Mouse (Mus musculus) activated CD4-positive, CD25-positive, alpha-beta regulatory T cell, adult 9 weeks (primary cell): ENCODE measurements around the gene Wrb. TPM values are rescaled to one million over a fixed set of nuclear protein-coding genes. Genes with fewer than 3 reads are reported as not detected.

Experiments used
- polyA plus RNA-seq: library from polyadenylated mRNA; unstranded; fragments of 100-300 nt; shearing (Covaris generic); gene quantifications from one replicate; pipeline ENCODE4 v1.2.1, GENCODE M21; 2017

The Wrb gene
- polyA plus RNA-seq, result 10.8 TPM

DNA sequence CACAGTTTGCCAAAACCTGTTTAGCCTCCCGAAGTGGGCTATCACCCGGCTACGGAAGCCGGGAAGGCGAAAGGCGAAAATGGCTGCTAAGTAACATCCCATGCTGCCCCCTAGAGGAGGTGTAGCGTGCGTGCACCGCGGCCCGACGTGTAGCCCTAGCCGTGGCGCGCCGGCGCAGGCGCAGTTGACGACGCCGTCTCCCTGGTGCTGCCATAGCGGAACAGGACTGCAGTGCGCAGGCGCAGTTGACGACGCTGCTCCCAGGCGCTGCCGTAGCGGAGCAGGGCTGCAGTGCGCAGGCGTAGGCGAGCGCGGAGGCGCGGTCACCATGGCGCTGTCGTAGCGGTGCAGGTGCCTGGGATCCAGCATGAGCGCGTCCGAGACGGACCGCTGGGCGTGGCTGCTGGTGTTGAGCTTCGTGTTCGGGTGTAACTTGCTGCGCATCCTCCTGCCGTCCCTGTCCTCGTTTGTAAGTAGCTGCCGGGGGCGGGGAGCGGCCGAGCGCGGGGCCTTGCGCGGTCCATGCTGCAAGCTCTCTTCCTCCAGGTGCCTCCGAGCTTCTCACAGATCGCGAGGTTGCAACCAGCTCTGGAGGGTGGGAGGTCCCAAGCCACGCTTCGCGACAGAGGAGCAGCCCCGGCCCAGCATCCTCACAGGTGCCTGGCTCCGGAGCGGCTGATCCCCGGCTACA is at the start of gene Wrb:
TSS of gene Wrb (plus strand) at position 298 of the 691 bp plus-strand sequence.

DNA sequence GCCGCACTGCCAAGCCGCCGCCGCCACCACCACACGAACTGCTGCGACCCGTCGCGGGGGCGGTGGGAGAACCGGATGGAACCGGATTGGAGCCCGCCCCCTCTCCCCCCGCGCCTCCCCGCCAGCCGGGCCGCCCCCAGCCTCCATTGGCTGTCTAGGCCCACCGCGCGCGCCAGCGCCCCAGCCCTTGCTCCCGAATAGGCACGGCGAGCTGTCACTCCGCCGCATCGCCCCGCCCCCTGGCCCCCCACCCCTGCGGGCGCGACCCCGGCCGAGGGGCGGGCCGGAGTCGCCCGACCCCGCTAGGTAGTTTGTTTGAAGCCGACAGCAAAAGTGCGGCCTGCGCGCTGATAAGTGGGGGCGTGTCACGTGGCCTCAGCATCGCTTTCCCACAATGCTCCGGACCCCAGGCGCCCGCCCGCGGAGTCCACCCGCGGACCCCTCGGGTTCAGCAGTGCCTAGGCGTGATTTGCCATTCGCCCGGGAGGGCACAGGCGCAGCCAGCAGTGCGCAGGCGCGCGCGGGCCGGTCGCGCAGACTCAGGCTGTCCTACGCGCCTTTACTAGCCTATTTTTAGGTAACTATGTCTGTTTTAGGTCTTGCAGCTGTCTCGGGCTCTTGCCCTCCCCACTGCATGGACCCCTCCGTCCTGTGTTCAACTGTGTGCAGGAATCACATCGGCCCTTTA is 17.4 kb upstream of the Wrb start, which contains the start of gene Hmgn1:
TSS of gene Hmgn1 (minus strand) at position 73 of the 688 bp plus-strand sequence.

DNA sequence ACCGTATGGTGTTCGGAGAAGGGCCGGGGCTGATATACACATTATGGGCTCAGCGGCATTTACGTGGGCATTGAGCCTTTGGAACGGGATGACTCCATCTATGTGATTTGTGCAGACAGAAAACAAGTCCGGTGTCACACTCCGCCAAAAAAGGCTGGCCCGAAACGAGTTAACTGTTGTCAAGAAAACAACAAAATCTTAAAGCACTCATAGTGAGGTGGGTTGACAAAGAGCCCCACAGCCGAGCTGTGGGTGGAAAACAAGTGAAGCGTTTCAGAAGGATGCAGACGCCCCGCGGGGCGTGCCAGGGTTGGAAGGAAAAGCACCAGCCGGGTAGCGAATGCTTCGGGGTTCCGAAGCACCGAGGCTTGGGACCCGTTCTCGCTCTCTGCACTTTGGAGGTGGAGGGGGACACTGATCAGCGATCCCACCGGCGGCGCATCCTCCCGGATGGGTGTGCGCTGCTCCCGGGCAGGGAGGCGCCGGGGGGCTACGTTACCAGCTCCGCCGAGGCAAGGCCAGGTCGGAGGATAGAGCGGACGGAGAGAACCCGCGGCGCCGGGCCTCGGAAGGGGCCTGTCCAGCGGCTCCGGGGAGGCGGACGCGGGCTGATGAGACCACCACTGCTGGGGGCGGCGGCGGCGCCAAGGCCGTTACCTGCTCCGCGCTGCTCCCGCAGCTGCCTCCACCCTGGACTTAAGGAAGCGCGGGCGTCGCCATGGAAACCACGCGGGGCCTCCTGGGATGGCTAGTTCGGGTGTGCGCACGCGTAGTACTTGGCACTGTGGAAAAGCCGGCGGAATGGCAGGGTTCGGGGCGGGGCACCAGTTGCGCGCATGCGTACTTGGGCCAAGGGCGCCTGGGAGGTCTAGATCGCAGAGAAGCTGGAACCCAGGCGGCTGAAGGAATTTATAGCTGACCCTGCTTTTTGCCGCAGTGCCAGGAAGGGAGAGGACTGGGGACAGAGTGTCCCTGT is 46.6 kb downstream of the Wrb start, which contains the start of gene Lca5l:
TSS of gene Lca5l (minus strand) at position 741 of the 976 bp plus-strand sequence.

DNA sequence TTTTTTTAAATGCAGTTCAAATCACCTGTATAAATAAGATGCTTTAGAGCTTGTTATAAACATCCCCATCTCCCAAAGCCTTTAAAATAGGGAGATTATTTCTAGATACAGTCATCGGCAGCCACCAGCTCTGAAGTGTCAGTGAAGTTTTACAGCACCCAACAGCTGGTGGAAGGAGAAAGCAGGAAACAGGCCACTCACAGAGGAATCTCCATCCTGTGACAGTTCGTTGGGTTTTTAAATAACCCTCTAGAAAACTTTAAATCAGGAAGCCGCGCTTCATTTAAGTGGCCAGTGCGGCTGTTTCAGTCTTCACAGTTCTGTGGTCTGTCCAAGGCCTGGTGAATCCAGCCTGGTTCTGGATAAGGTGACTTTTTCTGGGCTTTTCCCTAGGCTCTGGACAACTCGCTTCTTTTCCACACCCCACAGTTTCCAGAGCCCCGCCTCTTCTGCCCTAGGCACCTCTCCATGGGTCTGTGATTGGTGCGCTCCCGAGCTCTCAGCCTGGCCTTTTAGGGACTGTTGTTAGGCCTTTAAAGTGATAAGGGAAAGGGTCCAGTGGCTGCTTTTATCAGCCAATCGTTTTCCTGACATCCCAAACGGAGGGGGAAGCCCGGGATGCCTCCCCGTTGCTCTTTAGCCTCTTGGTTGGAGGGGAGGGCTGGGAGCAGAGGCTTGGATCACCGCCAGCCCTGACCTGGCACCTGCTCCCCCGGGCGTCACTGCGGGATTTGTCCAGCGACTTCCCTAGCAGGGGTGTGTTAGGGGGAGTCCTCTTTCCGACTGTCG is 54.9 kb downstream of the Wrb start, which contains the start of gene Sh3bgr:
TSS of gene Sh3bgr (plus strand) at position 538 of the 789 bp plus-strand sequence.

Other genes with a start within 250 kb of the Wrb start
- gene Psmg1, start 154.4 kb upstream of the Wrb start, polyA plus RNA-seq, result 65.6 TPM
- 25.3 TPM for gene Brwd1, start 62.9 kb upstream of the Wrb start, polyA plus RNA-seq
- 75.4 TPM for gene Hmgn1, start 17.7 kb upstream of the Wrb start, polyA plus RNA-seq
- not detected for gene Lca5l, start 46.9 kb downstream of the Wrb start, polyA plus RNA-seq
- gene Sh3bgr, start 55.0 kb downstream of the Wrb start, polyA plus RNA-seq, result not detected
- gene B3galt5, start 90.4 kb downstream of the Wrb start, polyA plus RNA-seq, result 1.4 TPM